Mouse (Mus musculus) cerebellum, adult 2 months (tissue): ENCODE measurements around the gene Slamf9.

ENCODE experiments used
- CTCF ChIP-seq: fragments of 200-500 bp; IDR thresholded peaks from 2 replicates; pipeline ENCODE4 v1.5.1; 2011; ENCODE audit warnings: low read depth, mild to moderate bottlenecking, control low read depth, low read length, moderate library complexity, borderline replicate concordance; ENCODE audit not compliant: insufficient read depth
- POLR2A ChIP-seq: fragments of 200-500 bp; IDR thresholded peaks from 2 replicates; pipeline ENCODE4 v1.6.1; 2011; ENCODE audit warnings: low read length, control low read depth, borderline replicate concordance; ENCODE audit not compliant: insufficient read depth

GRCm38 (mm10) chr1:172458041-172458440, 17.1 kb upstream of the Slamf9 start:
- no peak for TF ChIP-seq POLR2A
- TF ChIP-seq CTCF: no peak
